Mouse (Mus musculus) heart, embryonic 12.5 days (tissue): Measurements from ENCODE around the gene Stxbp1. TPM values are rescaled to one million over a fixed set of nuclear protein-coding genes. Genes with fewer than 3 reads are reported as not detected.
"Not testable (repeated sequence)": the region's sequence is repeated elsewhere in the genome, so short reads cannot be mapped to it uniquely, and the experiment has no call there.

Experiments
- ATAC-seq: fragments of 200-750 bp; cut with Nextera tagmentation; 2 replicates; pipeline ENCODE4 v1.8.0; 2017; ENCODE audit warnings: moderate TSS enrichment, moderate library complexity; ENCODE audit not compliant: insufficient number of reproducible peaks, low FRiP score
- H3K27ac ChIP-seq: fragments of 300-500 bp; sonication (generic); 2 replicates; pipeline ENCODE4 v1.5.1; 2016; ENCODE audit warnings: mild to moderate bottlenecking, moderate library complexity; ENCODE audit not compliant: poor library complexity, severe bottlenecking
- H3K27me3 ChIP-seq: fragments of 300-500 bp; sonication (generic); replicated peaks from 2 replicates; pipeline ENCODE4 v1.6.1; 2016; ENCODE audit warnings: mild to moderate bottlenecking, moderate library complexity
- H3K36me3 ChIP-seq: fragments of 300-500 bp; sonication (generic); 2 replicates; pipeline ENCODE4 v1.6.1; 2016; ENCODE audit warnings: mild to moderate bottlenecking, moderate library complexity
- H3K4me1 ChIP-seq: fragments of 300-500 bp; sonication (generic); replicated peaks from 2 replicates; pipeline ENCODE4 v1.6.1; 2016; ENCODE audit warnings: mild to moderate bottlenecking
- H3K4me2 ChIP-seq: fragments of 300-500 bp; sonication (generic); 2 replicates; pipeline ENCODE4 v1.6.1; 2016; ENCODE audit warnings: mild to moderate bottlenecking, moderate library complexity
- H3K4me3 ChIP-seq: fragments of 300-500 bp; sonication (generic); 2 replicates; pipeline ENCODE4 v1.5.1; 2016; ENCODE audit warnings: mild to moderate bottlenecking
- H3K9ac ChIP-seq: fragments of 300-500 bp; sonication (generic); 2 replicates; pipeline ENCODE4 v1.6.1; 2016; ENCODE audit warnings: mild to moderate bottlenecking, moderate library complexity
- H3K9me3 ChIP-seq: fragments of 300-500 bp; sonication (generic); replicated peaks from 2 replicates; pipeline ENCODE4 v1.6.1; 2016; ENCODE audit warnings: mild to moderate bottlenecking, moderate library complexity
- WGBS: fragments of 180-500 bp; shearing (Covaris S2); methylation state at CpG from one replicate; pipeline ENCODE4 v1.1.7; 2016; 5-methylcytosine and 5-hydroxymethylcytosine counted together
- polyA plus RNA-seq: library from polyadenylated mRNA; unstranded; fragments of >200 nt; fragmentation: Nextera tagmentation; extraction: Ambion mirVana; gene quantifications from 2 replicates; pipeline ENCODE4 v1.2.1, GENCODE M21; 2016

Stxbp1 gene
- polyA plus RNA-seq, 1 experiment from 2014 or later, result 31.1 TPM

DNA sequence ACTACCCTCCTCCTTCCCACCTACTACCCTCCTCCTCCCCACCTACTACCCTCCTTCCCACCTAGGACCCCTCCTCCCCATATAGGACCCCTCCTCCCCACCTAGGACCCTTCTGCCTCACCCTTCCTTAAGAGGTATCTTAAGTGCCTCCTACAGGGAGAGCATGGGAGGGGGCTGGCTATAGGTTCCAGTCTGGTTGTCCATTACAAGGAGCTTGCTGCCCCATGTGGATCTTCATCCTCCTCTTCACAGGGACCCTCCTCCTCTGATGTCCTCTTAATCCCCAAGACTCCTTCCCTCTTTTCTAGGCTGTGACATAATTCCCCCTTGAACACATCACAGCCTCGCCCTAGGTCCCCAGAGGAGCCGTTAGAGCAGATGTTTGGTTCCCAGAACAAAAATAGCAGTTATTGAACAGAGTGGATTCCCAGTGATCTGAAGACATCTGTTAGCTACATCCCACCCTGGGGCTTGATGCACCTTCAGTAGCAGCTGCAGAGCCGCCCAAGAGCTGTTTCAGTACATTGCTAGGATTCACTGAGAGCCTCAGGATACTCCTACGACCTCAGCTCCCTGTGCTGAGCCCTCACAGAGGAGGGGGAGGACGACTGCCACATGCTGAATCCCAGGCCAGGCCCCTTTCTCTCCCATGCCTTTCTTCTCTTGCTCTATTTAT, 8.9 kb upstream of the Stxbp1 start:
- Histone ChIP-seq H3K27ac (no peak overlapping the region), H3K4me3 (no peak overlapping the region), H3K27me3 (peaks cover 23% of the 10 kb centered on the region), H3K9me3 (no peaks in the 10 kb centered on the region), H3K4me2 (no peak overlapping the region), H3K9ac (no peak overlapping the region), H3K4me1 (peaks cover 6% of the 10 kb centered on the region; the same call in 1 of the 2 replicates), H3K36me3 (no peaks in the 10 kb centered on the region)
- no peak for ATAC-seq
- 52% methylated on average over 5 of the region's 5 CpGs for WGBS

DNA sequence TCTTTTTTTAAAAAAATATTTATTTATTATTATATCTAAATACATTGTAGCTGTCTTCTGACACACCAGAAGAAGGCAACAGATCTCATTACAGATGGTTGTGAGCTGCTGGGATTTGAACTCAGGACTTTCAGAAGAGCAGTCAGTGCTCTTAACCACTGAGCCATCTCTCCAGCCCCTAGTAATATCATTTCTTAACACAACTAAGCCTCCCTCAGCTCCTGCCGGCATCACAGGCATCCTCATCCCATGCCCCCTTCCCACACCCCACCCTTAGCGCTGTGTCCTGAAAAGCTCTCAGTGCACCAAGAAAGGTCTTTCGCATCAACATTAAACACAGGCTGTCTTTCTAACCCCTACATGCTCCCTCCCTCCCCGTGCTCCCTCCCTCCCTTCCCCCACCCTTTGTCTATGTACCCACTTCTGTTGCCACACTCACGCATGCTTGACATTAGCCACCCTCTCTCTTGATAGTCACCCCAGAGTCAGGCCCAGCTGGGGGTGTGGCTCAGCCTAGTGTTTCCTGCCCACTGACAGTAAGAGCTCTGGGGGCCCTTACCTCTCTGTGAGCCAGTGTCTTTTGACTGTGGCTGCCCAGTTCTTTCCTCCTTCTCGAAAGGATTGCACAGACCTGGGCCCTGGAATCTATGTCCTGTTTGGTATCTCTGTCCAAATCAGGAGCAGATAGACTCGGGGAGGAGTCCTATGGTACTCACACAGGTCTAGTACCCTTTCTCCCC, 8.2 kb upstream of the Stxbp1 start:
- WGBS, result 59% methylated on average over 7 of the region's 7 CpGs
- no peak for ATAC-seq

DNA sequence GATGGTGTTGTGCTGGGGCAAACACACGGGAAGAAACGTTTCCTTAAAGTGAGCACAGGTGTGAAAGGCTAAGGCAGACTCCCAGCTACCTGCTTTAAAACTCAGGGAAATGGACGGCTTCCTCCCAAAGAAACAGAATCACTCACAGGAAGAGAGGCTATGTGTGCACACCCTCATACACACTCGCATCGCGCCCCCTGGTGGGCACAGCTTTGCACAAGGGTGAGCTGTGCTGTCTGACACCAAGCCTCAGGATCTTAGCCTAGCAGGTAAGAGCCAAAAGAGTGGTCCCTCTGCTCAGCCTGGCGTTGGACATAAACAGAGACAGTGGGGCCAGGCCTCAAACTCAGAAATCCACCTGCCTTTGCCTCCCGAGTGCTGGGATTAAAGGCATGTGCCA, 7.2 kb upstream of the Stxbp1 start:
- 0 out of 2 replicates have a peak, but pooled peaks have one; percentile 69 for ATAC-seq
- no peaks in the 10 kb centered on the region for H3K9me3 ChIP-seq
- WGBS, result 4% methylated on average over 8 of the region's 8 CpGs
- no peak overlapping the region for H3K4me3 ChIP-seq
- H3K4me1 ChIP-seq, result peaks cover 6% of the 10 kb centered on the region; the same call in 1 of the 2 replicates
- peaks cover 28% of the 10 kb centered on the region for H3K27me3 ChIP-seq
- H3K27ac ChIP-seq, result no peak overlapping the region
- H3K4me2 ChIP-seq, result no peak overlapping the region
- no peak overlapping the region for H3K9ac ChIP-seq
- no peaks in the 10 kb centered on the region for H3K36me3 ChIP-seq

More for the DNA sequence above, 8.2 kb upstream of the Stxbp1 start:
- Histone ChIP-seq H3K4me2 (no peak overlapping the region), H3K9ac (no peak overlapping the region), H3K36me3 (no peaks in the 10 kb centered on the region), H3K27me3 (peaks cover 28% of the 10 kb centered on the region), H3K4me1 (peaks cover 6% of the 10 kb centered on the region; the same call in 1 of the 2 replicates), H3K27ac (no peak overlapping the region), H3K4me3 (no peak overlapping the region), H3K9me3 (no peaks in the 10 kb centered on the region)

DNA sequence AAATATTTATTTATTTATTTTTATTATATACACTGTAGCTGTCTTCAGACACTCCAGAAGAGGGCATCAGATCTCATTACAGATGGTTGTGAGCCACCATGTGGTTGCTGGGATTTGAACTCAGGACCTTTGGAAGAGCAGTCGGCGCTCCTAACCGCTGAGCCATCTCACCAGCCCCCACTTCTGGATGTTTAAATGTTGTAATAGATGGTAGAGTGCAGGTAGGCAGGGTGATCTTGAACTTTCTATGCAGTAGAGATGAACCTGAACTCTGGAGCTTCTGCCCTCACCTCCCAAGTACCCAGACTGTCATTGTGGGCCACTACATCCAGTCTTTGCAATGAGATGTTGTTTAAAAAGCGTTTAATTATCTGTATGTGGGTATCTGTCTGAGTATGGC, 6.7 kb upstream of the Stxbp1 start:
- H3K9ac ChIP-seq, H3K4me3 ChIP-seq, H3K9me3 ChIP-seq, ATAC-seq, H3K36me3 ChIP-seq, H3K4me2 ChIP-seq, H3K27ac ChIP-seq, H3K4me1 ChIP-seq: not testable (repeated sequence)
- WGBS, result 71% methylated on average over 4 of the region's 4 CpGs
- H3K27me3 ChIP-seq, result peaks cover 28% of the 10 kb centered on the region

DNA sequence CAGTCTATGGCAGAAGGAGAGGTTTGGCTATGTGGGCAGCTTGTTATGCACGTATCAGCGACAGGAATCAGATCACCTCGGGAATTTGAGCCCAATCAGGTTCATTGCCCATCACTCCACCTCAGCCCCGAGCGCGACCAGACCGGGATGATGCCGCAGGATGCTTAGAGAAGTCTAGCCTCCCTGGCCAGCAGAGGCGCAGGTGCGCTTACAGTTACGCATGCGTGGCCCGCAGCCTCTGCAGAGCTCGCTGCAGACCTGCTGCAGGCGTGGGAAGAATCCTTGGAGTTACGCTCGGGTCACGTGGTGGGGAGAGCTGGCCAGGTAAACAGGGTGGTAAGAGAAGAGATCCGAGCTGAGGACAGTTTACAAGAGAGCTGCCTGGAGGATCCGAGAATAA, 5.1 kb upstream of the Stxbp1 start:
- no peak overlapping the region for H3K9ac ChIP-seq
- H3K4me3 ChIP-seq, result no peak overlapping the region
- H3K4me2 ChIP-seq, result peak overlapping the region; percentile 10; the same call in 1 of the 2 replicates
- no peak overlapping the region for H3K27ac ChIP-seq
- H3K27me3 ChIP-seq, result peaks cover 28% of the 10 kb centered on the region
- peaks cover 6% of the 10 kb centered on the region for H3K4me1 ChIP-seq
- no peak for ATAC-seq
- no peaks in the 10 kb centered on the region for H3K9me3 ChIP-seq
- no peaks in the 10 kb centered on the region for H3K36me3 ChIP-seq
- WGBS, result 2% methylated on average over 20 of the region's 20 CpGs

GRCm38 (mm10) chr2:32847468-32847821, 400 bp upstream of the Stxbp1 start:
- H3K9ac ChIP-seq, result no peak overlapping the region
- 35% methylated on average over 6 of the region's 6 CpGs for WGBS
- H3K4me2 ChIP-seq, result peak overlapping the region; percentile 93
- H3K27me3 ChIP-seq, result peaks cover 20% of the 10 kb centered on the region
- peaks cover 20% of the 10 kb centered on the region for H3K4me1 ChIP-seq
- H3K27ac ChIP-seq, result no peak overlapping the region
- peak overlapping the region; percentile 86; the same call in 1 of the 2 replicates for H3K4me3 ChIP-seq
- ATAC-seq, result no peak
- no peaks in the 10 kb centered on the region for H3K9me3 ChIP-seq
- no peaks in the 10 kb centered on the region for H3K36me3 ChIP-seq

DNA sequence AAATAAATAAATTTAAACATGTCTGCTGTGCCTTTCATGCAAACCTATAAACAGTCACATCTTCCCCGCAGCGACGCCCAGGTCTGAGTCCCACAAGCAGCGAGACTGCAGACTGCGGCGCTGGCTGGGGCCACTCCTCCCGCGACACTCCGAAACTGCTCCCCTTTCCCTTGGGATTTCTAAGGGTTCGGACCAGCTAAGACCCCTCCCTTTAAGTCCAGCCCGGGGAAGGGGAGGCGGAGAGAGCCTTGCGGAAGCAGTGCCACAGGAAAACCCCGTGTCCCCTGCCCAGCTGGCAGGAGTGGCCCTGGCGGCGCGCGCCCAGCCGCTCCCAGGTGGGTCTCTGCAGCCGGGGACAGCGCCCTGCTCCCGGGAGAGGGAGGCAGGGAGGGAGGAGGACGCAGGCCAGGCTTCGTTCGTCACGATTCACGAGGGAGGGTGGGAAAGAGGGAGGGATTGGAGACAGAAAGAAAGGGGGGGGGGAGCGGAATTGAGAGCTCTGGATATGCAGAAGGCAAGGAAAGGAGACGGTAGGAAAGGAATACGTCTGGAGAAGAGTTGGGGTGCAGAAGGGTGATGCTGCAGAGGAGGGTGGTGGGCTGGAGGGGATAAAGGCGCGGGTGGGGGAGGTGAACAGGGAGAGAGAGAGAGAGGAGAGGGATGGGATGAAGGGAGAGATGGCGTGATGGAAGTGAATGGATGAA, 792 bp downstream of the Stxbp1 start:
- Histone ChIP-seq H3K36me3 (0 out of 2 replicates have a peak, but pooled peaks cover 3% of the 10 kb centered on the region), H3K4me1 (peaks cover 16% of the 10 kb centered on the region), H3K4me3 (peak overlapping the region; percentile 86), H3K27ac (peak overlapping the region; percentile 88), H3K4me2 (peak overlapping the region; percentile 93), H3K9ac (peak overlapping the region; percentile 86), H3K27me3 (peaks cover 8% of the 10 kb centered on the region; the same call in 1 of the 2 replicates), H3K9me3 (no peaks in the 10 kb centered on the region)
- peak; percentile 62 for ATAC-seq
- WGBS, result under 1% methylated on average over 33 of the region's 33 CpGs

- Histone ChIP-seq H3K27ac (no peak overlapping the region; the same call in 1 of the 2 replicates), H3K4me1 (peaks cover 16% of the 10 kb centered on the region), H3K4me2 (peak overlapping the region; percentile 93), H3K9me3 (no peaks in the 10 kb centered on the region), H3K9ac (peak overlapping the region; percentile 86), H3K27me3 (peaks cover 2% of the 10 kb centered on the region; the same call in 1 of the 2 replicates), H3K36me3 (0 out of 2 replicates have a peak, but pooled peaks cover 3% of the 10 kb centered on the region), H3K4me3 (peak overlapping the region; percentile 86)
- no peak for ATAC-seq
- 4% methylated on average over 12 of the region's 12 CpGs for WGBS
These were observed 1.4 kb downstream of the Stxbp1 start for GRCm38 (mm10) chr2:32845572-32846100.

DNA sequence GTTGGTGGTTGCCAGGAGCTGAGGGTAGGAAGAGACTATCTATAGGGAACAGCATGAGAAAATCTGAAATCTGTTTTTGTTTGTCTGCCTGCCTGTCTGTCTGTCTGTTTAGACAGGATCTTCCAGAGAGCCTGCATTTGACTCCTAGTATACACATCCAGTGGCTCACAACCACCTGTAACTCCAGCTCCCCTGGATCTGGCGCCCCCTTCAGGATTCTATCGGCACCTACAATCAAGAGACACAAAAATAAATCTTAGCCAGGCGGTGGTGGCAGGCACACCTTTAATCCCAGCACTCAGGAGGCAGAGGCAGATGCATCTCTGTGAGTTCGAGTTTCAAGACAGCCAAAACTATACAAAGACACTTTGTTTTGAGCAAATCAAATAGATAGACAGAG, 4.5 kb downstream of the Stxbp1 start:
- H3K27ac ChIP-seq, result no peak overlapping the region
- no peak overlapping the region for H3K9ac ChIP-seq
- H3K9me3 ChIP-seq, result no peaks in the 10 kb centered on the region
- H3K4me3 ChIP-seq, result no peak overlapping the region
- no peak overlapping the region for H3K4me2 ChIP-seq
- H3K4me1 ChIP-seq, result peaks cover 45% of the 10 kb centered on the region
- 0 out of 2 replicates have a peak, but pooled peaks cover 3% of the 10 kb centered on the region for H3K36me3 ChIP-seq
- no peak for ATAC-seq
- no peaks in the 10 kb centered on the region for H3K27me3 ChIP-seq
- WGBS, result 45% methylated on average over 4 of the region's 4 CpGs

- no peak for ATAC-seq
- H3K4me1 ChIP-seq, result peaks cover 51% of the 10 kb centered on the region
- peak overlapping the region; percentile 45; the same call in 1 of the 2 replicates for H3K27ac ChIP-seq
These were observed 5.9 kb downstream of the Stxbp1 start for GRCm38 (mm10) chr2:32841099-32841498.

More at GRCm38 (mm10) chr2:32841099-32841498, 5.9 kb downstream of the Stxbp1 start:
- H3K4me2 ChIP-seq, result no peak overlapping the region
- H3K9ac ChIP-seq, result no peak overlapping the region
- no peaks in the 10 kb centered on the region for H3K27me3 ChIP-seq
- H3K9me3 ChIP-seq, result no peaks in the 10 kb centered on the region
- 0 out of 2 replicates have a peak, but pooled peaks cover 3% of the 10 kb centered on the region for H3K36me3 ChIP-seq
- H3K4me3 ChIP-seq, result no peak overlapping the region
- 57% methylated on average over 5 of the region's 5 CpGs for WGBS
